Mouse (Mus musculus) left cerebral cortex, postnatal 25 days (tissue): ENCODE data around the gene Sirpa. TPM values are rescaled to one million over a fixed set of nuclear protein-coding genes. Genes with fewer than 3 reads are reported as not detected.
A peak's percentile ranks its signal among the peaks of the same experiment; 100 is the strongest.

Source experiments
- DNase-seq, 2 experiments: peaks; one replicate each; pipeline ENCODE4 v3.0.0; 2022; ENCODE audit warnings: low spot score in 2 of 2, mixed read lengths in 1 of 2
- intact Hi-C: fragments of 180-260 bp; cut with DNase I; formaldehyde crosslinking; loops from one replicate; pipeline ENCODE4 v1.15.1; 2025
- total RNA-seq, 2 experiments: library from RNA; stranded (reverse); gene quantifications; 2 replicates each; pipeline ENCODE4 v1.2.3; 2021

The Sirpa gene
- total RNA-seq, 2 experiments from 2014 or later, result 387 to 409 TPM

DNA sequence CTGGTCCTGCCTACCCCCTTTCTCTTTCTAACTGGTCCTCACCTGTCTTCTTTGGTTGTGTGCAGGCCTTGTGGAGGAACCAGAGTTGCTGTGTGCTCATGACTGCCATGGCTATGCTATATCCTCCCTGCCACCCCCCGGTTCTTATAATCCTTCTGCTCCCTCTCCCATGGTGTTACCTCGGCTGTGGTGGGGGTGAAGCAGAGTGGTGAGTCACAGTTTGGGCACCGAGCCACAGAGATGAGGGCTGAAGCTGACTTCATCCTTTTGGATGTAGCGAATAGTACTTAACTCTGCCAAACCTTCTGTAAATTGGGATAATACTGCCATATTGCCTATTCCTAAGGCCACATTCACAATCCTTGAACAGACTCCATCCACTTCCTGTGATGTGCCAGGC lies 12.0 kb upstream of the Sirpa start:
- intact Hi-C loops, result no loop called here
- DNase-seq, result peak; percentile 57 to 92

DNA sequence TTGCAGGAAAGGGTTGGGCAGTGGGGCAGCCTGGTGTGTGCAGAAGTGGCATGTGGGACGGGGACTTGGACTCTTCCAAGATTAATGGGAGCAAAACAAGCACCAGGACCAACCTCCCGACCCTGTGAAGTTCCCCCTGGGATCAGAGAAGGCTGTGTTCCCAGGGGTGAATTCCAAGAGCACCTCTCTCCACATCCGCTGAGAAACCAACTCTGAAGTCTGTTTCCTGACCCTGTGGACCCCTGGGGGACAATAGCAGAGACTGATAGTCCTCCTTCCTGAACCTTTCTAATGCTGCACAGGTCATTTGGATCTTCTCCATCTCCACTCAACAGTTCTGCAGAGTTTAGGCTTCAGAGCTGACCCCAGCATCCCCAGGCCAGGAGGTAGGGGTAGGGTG lies 10.8 kb upstream of the Sirpa start:
- intact Hi-C loops, result no loop called here
- DNase-seq, result no peak

DNA sequence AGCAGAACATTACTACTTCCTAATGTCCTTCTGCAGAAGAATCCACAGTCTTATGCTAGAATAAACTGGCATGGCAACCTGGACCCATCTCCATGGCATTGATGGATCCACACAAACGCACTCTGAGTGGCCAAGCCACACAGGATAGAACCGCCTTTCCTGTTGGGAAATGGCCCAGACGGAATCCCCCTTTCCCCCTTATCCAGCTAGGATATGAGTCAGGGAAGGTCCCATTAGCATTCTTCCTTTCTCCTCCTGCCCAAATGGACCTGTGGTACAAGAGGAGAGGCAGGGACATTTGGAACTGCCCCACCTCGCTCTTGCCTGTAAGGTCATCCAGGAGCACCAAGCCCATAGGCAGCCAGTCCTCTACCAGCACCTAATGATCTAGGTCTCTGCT lies 10.4 kb upstream of the Sirpa start:
- DNase-seq, result no peak
- intact Hi-C loops, result no loop called here

DNA sequence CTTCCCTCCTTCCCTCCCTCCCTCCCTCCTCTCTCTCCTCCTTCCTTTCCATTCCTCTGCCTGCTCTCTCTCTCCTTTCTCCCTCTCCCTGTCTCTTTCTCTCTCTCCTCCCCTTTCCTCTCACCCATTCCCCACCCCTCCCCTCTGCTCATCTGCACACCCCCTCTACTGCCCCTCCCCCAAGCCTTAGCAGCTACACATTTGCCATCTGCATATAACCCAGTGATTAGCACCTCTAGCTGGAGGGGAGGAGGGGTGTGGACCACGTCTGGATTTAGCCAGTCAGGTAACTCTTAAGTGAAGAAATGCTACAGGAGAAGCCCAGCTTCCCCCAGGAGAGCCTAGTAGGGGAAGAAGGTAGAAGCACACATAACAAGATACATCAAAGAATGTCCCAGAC lies 7.7 kb upstream of the Sirpa start:
- no peak for DNase-seq
- intact Hi-C loops, result no loop called here

DNA sequence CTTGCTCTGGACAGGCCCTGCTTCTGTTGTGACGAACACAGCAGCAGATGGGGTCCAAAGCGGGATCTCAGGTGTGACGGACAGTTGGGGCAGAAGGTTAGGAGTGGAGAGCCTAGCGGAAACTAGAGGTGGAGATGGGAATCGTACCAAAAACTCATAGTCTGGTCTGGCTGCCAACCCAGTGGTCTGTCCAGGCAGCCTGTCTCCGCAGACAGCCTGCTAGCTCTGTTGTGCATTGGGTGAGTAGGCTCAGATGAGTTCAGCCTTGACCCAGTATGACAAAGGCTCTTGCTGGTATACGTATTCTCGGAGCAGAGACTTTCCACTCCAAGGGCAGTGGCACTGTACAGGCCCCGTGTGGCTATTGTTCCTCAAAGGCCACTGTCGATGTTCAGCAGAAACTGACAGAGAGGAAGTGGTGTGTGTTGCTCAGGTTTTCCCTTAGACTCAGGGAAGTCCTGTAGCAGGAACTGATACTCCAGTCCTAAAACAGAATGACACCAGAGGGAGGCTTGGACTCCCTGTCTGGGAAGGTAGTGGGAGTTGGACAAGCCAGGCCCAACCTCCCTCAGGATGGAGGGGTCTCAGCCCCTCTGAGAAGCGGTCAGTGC lies 6.6 kb upstream of the Sirpa start:
- DNase-seq, result no peak
- intact Hi-C loops, result no loop called here

DNA sequence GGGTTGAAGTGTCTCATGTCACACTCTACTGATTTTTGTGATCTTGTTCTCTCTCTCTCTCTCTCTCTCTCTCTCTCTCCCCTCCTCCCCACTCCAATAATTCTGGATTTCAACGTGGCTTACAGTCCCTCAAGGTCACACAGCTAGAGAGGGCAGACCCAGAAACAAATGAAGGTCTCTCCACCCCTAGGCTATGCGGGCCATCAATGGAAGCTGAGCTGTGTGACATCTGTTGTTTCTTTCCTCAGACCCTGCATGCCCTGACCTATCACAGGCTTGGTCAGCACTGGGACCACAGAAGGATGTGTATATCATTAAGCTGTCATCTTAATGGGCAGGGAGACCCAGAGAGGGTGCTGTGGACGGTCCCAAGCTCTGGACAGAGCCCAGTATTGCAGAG lies 5.4 kb upstream of the Sirpa start:
- intact Hi-C loops, result no loop called here
- DNase-seq, result no peak

DNA sequence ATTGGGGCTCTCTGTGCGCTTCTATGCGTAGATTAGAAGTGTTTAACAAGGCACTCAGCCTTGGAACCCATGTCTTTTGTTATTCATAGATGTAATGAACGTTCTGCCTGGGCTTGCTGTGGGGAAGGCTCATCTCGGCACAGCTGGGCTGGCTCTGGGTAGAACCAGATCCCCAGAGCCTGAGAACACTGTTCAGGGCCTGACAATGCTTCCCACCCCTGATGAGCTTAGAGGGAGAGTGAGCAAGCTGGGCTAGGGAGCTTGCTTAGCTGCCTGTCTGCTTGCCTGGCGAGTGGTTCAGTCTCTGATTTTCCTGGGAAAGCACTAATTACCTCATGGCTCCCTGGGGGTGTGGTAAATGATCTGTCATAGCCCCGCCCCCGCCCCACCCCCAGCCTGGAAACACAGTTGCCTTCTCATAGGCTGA lies 4.8 kb upstream of the Sirpa start:
- DNase-seq, result no peak
- intact Hi-C loops, result no loop called here

DNA sequence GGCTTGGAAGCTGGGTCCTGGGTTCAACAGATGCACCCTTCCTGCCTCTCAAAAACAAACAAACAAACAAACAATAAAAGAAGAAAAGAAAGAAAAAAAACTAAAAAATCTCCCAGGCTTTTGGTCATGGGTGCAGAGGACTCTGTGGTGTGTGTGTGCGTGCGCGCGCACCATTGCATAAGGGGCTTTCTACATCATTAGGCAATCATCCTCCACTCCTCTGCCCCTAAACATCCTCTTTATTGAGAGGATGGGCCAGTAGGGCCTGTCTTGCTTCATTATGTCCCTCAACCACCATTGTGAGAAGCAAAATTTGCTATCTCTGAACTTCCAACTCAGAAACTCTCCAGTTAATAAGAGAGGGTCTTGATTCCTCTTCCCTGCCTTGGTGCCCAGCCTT lies 738 bp upstream of the Sirpa start:
- intact Hi-C loops, result no loop called here
- no peak for DNase-seq

DNA sequence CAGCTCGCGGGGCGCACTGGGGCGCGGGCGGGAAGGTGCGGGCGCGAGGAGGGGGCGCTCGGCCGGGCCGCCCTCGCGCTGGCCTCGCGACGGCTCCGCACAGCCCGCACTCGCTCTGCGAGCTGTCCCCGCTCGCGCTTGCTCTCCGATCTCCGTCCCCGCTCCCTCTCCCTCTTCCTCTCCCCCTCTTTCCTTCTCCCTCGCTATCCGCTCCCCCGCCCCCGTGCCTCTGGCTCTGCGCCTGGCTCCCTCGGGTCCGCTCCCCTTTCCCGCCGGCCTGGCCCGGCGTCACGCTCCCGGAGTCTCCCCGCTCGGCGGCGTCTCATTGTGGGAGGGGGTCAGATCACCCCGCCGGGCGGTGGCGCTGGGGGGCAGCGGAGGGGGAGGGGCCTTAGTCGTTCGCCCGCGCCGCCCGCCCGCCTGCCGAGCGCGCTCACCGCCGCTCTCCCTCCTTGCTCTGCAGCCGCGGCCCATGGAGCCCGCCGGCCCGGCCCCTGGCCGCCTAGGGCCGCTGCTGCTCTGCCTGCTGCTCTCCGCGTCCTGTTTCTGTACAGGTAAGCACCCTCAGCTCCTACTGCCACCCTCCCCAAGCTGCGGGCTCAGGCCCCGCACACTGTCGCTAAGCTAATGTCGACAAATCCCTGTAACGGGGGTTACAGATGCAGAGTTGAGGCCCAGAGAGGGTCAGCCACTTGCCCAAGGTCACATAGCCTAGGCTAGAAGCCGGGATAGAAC lies 673 bp downstream of the Sirpa start:
- intact Hi-C loops, result loop anchor here (1.0 kb wide), 1 partner anchor 19 kb away; no protein-coding TSS in a partner anchor
- DNase-seq, result peak; percentile 84 to 89

DNA sequence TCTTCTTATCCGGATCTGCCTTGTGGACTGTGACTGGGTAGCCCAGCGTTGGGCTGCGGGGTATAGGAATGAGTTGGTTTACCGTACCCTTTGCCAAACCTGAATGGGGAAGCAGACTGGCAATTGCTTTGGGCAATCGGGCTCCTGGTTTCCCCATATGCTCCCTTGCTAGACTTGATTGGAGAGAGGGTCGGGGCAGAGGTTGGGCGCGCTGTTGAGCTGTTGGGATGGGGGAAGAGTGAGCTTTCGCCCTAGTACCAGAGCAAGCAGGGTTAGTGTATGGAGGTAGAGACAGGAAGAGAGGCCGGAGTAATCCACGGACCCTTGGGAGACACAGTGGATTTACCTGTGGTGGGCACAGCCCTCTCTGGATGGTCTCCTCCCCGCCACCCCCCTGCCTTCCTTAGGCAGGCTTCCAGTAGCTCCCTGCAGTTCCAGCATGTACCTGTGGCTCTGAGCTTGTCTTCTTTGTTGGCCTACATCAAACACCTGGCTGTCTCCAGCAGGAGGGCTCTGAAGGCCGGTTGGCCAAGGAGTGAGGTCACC lies 1.3 kb downstream of the Sirpa start:
- intact Hi-C loops, result loop anchor here (1.0 kb wide), 2 partner anchors 20 to 91 kb away; no protein-coding TSS in a partner anchor

DNA sequence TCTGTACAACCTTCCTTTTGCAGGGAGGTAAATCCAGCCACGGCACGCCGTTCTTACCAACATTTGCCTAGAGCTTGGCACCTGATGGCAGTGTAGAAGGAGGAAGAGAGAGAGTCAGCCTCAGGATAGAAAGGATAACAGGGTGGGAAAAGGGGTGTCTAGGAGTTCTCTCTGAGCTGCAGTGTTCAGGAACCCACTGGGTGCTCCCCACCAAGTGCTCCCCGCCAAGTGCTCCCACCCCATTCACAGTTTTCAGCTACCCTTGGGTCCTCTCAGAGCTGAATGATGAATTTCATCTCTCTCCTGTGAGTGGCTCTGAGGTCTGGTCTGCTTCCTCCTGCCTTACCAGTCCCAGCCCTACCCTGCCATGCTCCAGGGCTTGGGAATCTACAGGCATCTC lies 1.9 kb downstream of the Sirpa start:
- DNase-seq, result peak in 1 of 2 experiments; percentile 47
- intact Hi-C loops, result loop anchor here (1.0 kb wide), 1 partner anchor 91 kb away; no protein-coding TSS in a partner anchor

More for the DNA sequence above, 1.3 kb downstream of the Sirpa start:
- DNase-seq, result peak in 1 of 2 experiments; percentile 50

DNA sequence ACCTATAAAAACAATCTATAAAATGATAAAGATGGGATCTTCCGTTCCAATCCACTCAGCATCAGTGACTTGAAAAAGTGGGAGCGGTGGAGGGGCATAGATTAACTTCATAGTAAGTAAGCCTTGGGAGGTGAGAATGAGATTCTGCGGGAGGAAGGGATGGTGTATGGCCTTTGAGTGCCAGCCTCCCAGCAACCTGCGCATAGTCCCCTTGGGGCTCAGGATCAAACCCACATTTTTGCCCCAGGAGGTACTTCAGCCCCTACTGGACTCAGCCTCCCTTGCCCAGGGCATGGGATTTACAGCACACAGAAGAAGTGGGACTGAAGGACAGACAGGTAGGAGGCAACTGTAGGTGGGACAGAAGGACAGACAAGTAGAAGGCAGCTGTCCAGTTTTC lies 2.6 kb downstream of the Sirpa start:
- intact Hi-C loops, result no loop called here
- no peak for DNase-seq

DNA sequence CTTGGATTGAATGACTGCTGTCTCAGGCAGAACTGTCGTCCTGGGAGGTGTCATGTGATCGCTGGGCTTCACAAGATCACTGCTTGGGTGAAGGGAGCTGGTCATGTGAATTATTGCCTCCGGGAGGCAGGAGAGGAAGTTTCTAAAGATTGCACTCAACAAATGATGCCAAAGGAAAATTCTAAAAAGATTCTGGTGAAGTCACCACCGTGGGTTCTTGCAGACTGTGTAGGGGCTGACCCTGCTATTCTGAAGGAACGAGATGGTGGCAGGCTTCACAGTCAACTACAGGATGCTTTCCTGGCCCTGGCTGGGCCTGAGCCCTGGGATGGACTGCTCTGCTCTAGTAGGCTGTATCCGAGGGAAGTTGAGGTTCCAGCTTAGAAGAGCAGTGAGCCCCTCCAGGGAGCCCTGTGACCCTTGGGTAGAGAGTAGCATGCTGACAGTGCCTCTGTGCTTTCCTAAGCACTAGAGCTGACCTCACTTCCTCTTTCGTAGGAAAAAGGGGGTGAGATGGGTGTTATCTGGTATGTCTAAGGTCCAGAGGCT lies 3.1 kb downstream of the Sirpa start:
- intact Hi-C loops, result loop anchor here (2.0 kb wide), 1 partner anchor 31 kb away; no protein-coding TSS in a partner anchor
- peak in 1 of 2 experiments; percentile 68 for DNase-seq

DNA sequence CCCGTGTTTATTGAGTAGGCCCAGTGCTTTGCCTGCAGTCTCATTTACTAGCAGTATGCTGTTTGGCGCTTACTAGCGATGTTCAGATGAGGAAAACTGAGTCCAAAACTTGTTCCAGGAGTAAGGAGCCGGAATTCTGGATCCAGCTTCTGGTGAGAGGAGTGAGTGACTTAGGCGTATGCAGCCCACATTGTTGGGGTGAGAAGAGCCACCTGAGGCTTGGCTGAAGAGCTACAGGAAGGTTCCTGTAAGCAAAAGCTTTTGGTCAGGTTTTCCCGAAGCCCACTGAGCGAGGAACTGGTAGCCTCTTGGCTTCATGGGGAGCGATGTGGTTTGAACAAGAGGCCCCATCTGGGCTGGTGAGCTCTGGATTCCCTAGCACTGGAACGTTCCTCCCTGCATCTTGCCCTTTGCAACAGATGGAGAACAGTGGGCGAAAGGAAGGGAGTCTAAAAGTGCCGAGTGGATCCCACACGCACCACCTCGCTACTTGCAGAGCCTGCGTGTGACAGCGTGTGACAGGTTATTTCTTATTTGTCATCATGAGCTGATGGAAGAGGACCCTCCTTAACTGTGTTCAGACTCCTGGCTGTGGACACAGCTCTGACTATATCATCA lies 4.0 kb downstream of the Sirpa start:
- intact Hi-C loops, result loop anchor here (2.0 kb wide), 1 partner anchor 30 kb away; no protein-coding TSS in a partner anchor
- peak; percentile 64 to 92 for DNase-seq

DNA sequence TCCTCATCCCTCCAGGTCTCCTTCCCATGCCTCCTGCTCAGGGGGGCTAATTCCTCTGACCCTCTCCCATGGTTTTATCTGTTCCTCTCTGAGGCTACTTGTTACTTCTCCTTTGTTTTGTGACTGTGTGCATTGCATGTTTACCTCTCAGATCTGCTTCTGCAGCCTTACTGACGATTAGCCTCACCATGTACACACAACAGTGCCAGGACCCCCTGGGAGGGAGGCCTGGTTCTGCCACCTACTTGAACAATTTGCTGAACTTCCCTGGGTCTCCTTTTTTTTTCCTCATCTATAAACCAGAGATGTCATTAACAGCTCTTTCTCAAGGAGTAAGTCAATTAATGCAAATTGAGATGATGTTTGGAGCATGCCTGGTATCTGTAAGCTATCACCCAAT lies 4.9 kb downstream of the Sirpa start:
- no peak for DNase-seq
- intact Hi-C loops, result loop anchor here (2.0 kb wide), 1 partner anchor 29 kb away; no protein-coding TSS in a partner anchor

DNA sequence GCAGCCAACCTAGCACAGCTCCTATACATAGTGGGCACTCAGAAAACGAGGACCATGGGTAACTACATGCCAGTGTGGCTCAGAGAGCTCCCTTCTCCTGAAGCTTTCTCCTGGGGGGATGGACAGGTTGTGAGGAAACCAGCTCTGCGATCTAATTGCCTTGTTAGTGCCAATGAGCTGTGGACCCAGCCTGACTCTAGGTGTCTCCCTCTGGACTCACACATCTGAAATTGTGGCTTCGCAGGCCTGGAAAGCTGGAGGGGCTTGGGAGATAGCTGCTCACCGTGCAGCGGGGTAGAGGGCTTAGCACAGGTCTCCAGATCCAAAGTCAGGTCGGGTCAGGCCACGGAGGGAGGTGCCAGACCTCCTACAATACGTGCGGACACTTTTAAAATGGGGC lies 5.5 kb downstream of the Sirpa start:
- no peak for DNase-seq
- intact Hi-C loops, result no loop called here

DNA sequence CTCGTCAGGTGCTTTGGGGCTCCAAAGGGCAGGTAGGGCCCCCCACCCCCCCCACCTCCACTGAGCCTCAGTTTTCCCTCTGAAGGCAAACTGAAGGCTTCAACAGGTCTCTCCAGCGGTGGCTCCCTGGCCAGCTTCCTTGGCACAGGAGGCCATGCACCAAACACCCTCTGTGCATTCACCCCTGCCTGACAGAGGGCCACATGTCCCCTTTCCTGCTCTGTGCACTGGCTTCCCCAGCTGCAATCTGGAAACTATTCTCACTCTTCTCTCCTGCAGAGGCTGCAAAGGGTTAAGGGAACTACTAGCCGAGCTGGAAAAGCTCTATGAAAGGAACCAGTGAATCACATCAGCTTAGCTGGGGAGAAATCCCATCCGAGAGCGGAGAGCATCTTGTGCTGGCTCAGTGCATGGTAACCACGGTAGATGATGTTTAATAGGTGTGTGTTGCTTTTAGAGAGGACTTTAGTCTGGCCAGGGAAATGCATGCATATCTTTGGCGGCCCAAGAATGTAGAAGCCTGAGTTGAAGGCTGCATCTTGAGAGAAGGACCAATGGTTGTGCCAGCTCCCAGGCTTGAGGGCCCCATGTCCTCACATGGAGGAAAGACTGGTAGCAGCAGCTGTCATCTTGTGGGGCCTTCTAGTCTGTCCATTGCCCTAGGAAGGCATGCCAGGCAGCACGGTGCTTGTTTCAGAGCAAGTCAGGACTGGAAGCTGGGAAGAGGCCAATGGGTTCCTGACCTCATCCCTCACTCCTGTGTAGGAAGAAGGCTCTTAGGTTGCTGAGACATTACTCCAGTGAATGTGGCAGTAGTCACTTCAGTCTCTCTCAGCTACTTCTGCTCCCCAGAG lies 6.8 kb downstream of the Sirpa start:
- intact Hi-C loops, result no loop called here
- no peak for DNase-seq

DNA sequence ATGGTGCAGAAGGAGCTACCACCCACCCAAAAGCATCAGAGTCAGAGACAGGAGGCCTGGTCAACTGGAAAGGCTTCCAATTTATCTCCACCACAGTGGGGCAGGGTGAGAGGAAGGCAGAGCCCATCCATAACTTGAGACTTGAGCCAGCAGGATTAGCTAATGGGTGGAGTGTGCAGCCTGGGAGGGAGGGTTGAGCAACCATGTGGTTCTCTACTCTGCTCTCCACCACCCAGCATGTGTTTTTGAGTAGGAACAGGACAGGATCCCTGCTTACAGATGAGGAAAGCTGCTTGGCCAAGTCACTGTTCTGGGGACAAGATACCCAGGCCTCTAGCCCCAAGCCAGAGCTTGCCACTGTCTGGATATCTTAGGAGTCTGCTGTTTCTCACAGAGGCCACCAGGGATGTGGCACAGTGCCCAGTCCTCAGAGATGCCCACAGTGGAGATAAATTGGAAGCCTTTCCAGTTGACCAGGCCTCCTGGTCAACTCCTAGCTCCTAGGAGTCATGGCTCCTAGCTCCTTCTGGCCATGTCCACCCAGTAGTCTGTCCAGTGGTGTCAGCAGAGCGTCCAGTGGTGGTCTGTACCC lies 8.5 kb downstream of the Sirpa start:
- DNase-seq, result no peak
- intact Hi-C loops, result no loop called here
